Mouse (Mus musculus): ENCODE data around the gene Trpm8. TPM values are rescaled to one million over a fixed set of nuclear protein-coding genes. Genes with fewer than 3 reads are reported as not detected.

The Trpm8 gene
- total and polyA plus RNA-seq, 3 experiments: not detected

DNA sequence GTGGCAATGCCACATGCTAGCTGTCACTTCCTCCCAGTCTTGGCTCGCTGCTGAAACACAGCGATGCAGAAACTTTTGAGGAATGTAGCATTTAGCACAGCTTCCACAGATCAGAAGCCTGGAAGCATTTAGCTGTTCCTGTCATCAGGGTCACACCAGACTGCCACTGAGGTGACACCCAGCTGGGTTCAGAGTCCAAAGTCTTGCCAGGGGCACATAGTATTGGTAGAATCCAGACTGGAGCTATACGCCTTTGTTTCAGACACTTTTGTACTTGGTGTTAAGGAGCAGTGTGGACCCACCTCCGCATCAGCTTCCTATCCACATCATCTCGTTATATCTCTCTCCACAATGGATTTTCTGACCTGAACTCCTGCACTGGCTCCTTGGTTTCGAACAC is 23.9 kb upstream of the Trpm8 start:
- dilution Hi-C loops (cut with MboI; ENCODE audit: extremely low pct_ligation_motif_present, extremely low pct_unique_long_range_greater_than_20kb, low sequenced_read_pairs) (no loop called here), in situ Hi-C loops (cut with MboI; ENCODE audit: low pct_ligation_motif_present, low pct_unique_long_range_greater_than_20kb, low sequenced_read_pairs) (no loop called here)
- no peak overlapping the region for H3K4me3 ChIP-seq (replicated peaks in 1 of 3; ENCODE audit: low read depth in 2 of 3, low read length in 2 of 3, poor library complexity in 1 of 3)
- H3K9ac ChIP-seq (ENCODE audit: insufficient read depth, low read depth): no peak overlapping the region
- H3K36me3 ChIP-seq (replicated peaks in 1 of 2; ENCODE audit: control insufficient read depth in 1 of 2, insufficient read depth in 1 of 2, low read length in 1 of 2): no peaks in the 10 kb centered on the region
- no peaks in the 10 kb centered on the region for H3K79me2 ChIP-seq (replicated peaks; ENCODE audit: control insufficient read depth, extremely low read depth, insufficient read depth, poor library complexity, severe bottlenecking)
- H3K4me2 ChIP-seq (ENCODE audit: insufficient read depth, low read depth, poor library complexity, severe bottlenecking): no peak overlapping the region
- H3K27ac ChIP-seq (ENCODE audit: insufficient read depth, low read depth): no peak overlapping the region
- no peak for DNase-seq (ENCODE audit: extremely low read depth)
- H3K4me1 ChIP-seq (ENCODE audit: control insufficient read depth in 1 of 2, insufficient read depth in 2 of 2): no peaks in the 10 kb centered on the region
- no peak for TF ChIP-seq JUN (IDR thresholded peaks at IDR 0.05; ENCODE audit: insufficient read depth, low read depth, low read length)
- TF ChIP-seq ZC3H11A (IDR thresholded peaks at IDR 0.05; ENCODE audit: low read depth, low read length): no peak
- no peak for TF ChIP-seq CHD2 (IDR thresholded peaks at IDR 0.05; ENCODE audit: low read length)
- no peak for TF ChIP-seq CHD1 (IDR thresholded peaks at IDR 0.05; ENCODE audit: low read depth, low read length)
- no peak for TF ChIP-seq SMC3 (IDR thresholded peaks at IDR 0.05; ENCODE audit: low read depth, low read length)
- no peak for TF ChIP-seq TCF12 (IDR thresholded peaks at IDR 0.05; ENCODE audit: low read depth, low read length)
- TF ChIP-seq NELFE (IDR thresholded peaks at IDR 0.05; ENCODE audit: low read depth, low read length): no peak
- peaks cover 13% of the 10 kb centered on the region for H3K27me3 ChIP-seq (replicated peaks)
- H3K9me3 ChIP-seq (replicated peaks; ENCODE audit: low read length): peaks cover 78% of the 10 kb centered on the region

DNA sequence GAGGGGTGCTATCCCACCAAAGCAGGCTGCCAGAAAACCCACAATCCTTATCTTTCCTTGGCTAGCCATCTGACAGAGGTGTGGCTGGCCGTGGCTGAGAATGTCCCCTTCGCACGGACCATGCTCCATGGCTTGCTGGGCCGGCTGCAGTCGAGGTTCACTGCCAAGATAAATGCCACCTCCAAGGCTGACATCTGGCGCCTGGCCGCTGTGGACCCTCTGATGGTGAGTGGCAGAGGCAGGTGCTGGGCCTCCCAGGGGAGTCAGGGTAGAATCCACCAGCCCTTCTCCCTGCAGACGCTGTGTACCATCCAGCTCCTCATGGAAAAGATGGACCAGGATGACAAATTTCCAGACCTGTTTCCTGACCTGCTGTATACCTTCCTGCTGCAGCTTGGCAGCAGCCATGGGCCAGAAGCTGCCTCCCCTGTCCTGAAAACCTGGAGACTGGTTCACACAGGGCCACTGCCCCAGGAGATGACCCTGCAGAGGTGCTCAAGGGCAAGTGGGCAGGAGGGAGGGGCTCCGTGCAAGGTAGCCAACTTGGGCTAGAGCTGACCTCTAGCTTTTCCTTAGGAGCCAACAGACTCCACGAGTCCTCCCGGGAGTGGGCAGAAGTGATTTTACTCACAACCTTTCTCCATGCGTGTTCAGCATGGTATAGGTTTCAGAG is 22.5 kb upstream of the Trpm8 start:
- Histone ChIP-seq H3K9me3 (replicated peaks; ENCODE audit: low read length) (peaks cover 67% of the 10 kb centered on the region), H3K79me2 (replicated peaks; ENCODE audit: control insufficient read depth, extremely low read depth, insufficient read depth, poor library complexity, severe bottlenecking) (no peaks in the 10 kb centered on the region), H3K4me2 (ENCODE audit: insufficient read depth, low read depth, poor library complexity, severe bottlenecking) (no peak overlapping the region), H3K27me3 (replicated peaks) (peaks cover 10% of the 10 kb centered on the region), H3K4me3 (replicated peaks in 1 of 3; ENCODE audit: low read depth in 2 of 3, low read length in 2 of 3, poor library complexity in 1 of 3) (no peak overlapping the region), H3K4me1 (ENCODE audit: control insufficient read depth in 1 of 2, insufficient read depth in 2 of 2) (peaks cover 0 to 10% of the 10 kb centered on the region in 2 experiments; a peak in 2 of 4 replicates), H3K27ac (ENCODE audit: insufficient read depth, low read depth) (no peak overlapping the region), H3K9ac (ENCODE audit: insufficient read depth, low read depth) (no peak overlapping the region), H3K36me3 (replicated peaks in 1 of 2; ENCODE audit: control insufficient read depth in 1 of 2, insufficient read depth in 1 of 2, low read length in 1 of 2) (peaks cover 0 to 6% of the 10 kb centered on the region in 2 experiments)
- no peak for TF ChIP-seq MAFK (IDR thresholded peaks at IDR 0.05; ENCODE audit: insufficient replicate concordance, low read length)
- TF ChIP-seq ZMIZ1 (IDR thresholded peaks at IDR 0.05; ENCODE audit: low read depth, low read length): no peak
- TF ChIP-seq USF1 (IDR thresholded peaks at IDR 0.05; ENCODE audit: low read depth, low read length): no peak
- TF ChIP-seq RAD21 (IDR thresholded peaks at IDR 0.05; ENCODE audit: low read depth, low read length): no peak
- TF ChIP-seq PAX5 (IDR thresholded peaks at IDR 0.05; ENCODE audit: low read length): no peak
- dilution Hi-C loops (cut with MboI; ENCODE audit: extremely low pct_ligation_motif_present, extremely low pct_unique_long_range_greater_than_20kb, low sequenced_read_pairs): no loop called here
- DNase-seq (ENCODE audit: extremely low read depth): no peak
- in situ Hi-C loops (cut with MboI; ENCODE audit: low pct_ligation_motif_present, low pct_unique_long_range_greater_than_20kb, low sequenced_read_pairs): no loop called here

DNA sequence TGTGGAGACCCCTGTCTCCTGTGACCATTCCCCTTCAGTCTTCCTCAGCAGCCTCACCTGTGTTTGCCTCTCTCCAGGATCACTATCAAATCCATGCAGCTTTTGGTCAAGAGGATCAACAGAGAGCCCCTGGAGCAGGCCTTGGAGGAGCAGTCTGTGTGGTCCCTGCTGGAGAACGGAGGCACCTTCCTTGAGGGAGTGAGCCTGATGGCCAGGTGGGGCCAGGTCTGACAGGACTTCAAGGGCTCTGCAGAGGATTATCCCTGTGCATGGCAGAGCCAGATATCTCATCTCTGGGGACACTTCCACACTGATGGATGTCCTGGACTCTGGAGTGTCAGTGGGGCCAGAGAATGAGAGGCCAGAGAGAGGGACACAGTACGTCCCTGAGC is 22.0 kb upstream of the Trpm8 start:
- dilution Hi-C loops (cut with MboI; ENCODE audit: extremely low pct_ligation_motif_present, extremely low pct_unique_long_range_greater_than_20kb, low sequenced_read_pairs): no loop called here
- H3K4me3 ChIP-seq (replicated peaks in 1 of 3; ENCODE audit: low read depth in 2 of 3, low read length in 2 of 3, poor library complexity in 1 of 3): no peak overlapping the region
- in situ Hi-C loops (cut with MboI; ENCODE audit: low pct_ligation_motif_present, low pct_unique_long_range_greater_than_20kb, low sequenced_read_pairs): no loop called here
- TF ChIP-seq MEF2A (IDR thresholded peaks at IDR 0.05; ENCODE audit: borderline replicate concordance, low read depth, low read length): no peak
- no peak for TF ChIP-seq IRF4 (IDR thresholded peaks at IDR 0.05; ENCODE audit: low read depth, low read length)
- TF ChIP-seq POLR2AphosphoS2 (IDR thresholded peaks at IDR 0.05; ENCODE audit: low read depth, low read length): no peak
- TF ChIP-seq EP300 (IDR thresholded peaks at IDR 0.05; ENCODE audit: low read length): no peak
- peaks cover 8% of the 10 kb centered on the region for H3K27me3 ChIP-seq (replicated peaks)
- no peak overlapping the region for H3K9ac ChIP-seq (ENCODE audit: insufficient read depth, low read depth)
- no peak overlapping the region for H3K4me2 ChIP-seq (ENCODE audit: insufficient read depth, low read depth, poor library complexity, severe bottlenecking)
- DNase-seq (ENCODE audit: extremely low read depth): no peak
- peaks cover 65% of the 10 kb centered on the region for H3K9me3 ChIP-seq (replicated peaks; ENCODE audit: low read length)
- H3K27ac ChIP-seq (ENCODE audit: insufficient read depth, low read depth): no peak overlapping the region
- peaks cover 3 to 9% of the 10 kb centered on the region in 2 experiments for H3K36me3 ChIP-seq (replicated peaks in 1 of 2; ENCODE audit: control insufficient read depth in 1 of 2, insufficient read depth in 1 of 2, low read length in 1 of 2)
- no peaks in the 10 kb centered on the region for H3K79me2 ChIP-seq (replicated peaks; ENCODE audit: control insufficient read depth, extremely low read depth, insufficient read depth, poor library complexity, severe bottlenecking)
- H3K4me1 ChIP-seq (ENCODE audit: control insufficient read depth in 1 of 2, insufficient read depth in 2 of 2): peaks cover 2 to 15% of the 10 kb centered on the region in 2 experiments; a peak in 3 of 4 replicates
